14 mouse cellular contexts compared by ENCODE assay signal in the genomic region with DNA sequence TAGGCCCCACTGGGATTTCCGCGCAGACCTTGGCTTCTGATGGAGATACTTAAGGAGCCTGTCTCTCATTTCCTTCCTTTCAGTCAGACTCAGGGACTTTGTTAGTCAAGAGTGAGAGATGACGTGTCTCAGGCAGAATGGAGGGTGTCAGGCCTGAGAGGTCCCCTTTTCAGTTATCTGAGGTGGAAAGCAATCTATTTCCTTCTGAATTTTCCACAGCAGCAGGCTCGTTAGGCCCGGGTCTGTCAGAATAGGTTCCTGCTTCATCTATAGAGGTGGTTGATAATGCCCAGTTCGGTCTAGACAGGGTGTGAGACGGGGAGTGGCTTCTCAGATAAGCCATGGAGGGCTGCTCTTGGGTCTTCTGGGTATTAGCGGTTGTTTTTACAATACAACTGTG.
A peak's percentile ranks its signal among the peaks of the same experiment; 100 is the strongest.
DNase-seq lines count a peak whose midpoint lies in the region; ATAC-seq lines count a peak whose summit lies in the region.
"Had no signal": no experiment of that assay in that cellular context is flagged by ENCODE, and none has a peak within 500 bp of the region (broad histone marks: within the 10 kb centered on the region; RNA-seq: fewer than 3 reads in every experiment).

No protein-coding gene starts in this region.

- H3K4me1 ChIP-seq in heart, embryonic 11.5 days (ENCODE audit: control insufficient read depth, insufficient read depth, low read length) = peaks cover 22% of the 10 kb centered on the region
- peaks cover 9% of the 10 kb centered on the region for H3K4me1 ChIP-seq in forebrain, embryonic 15.5 days
- peaks cover 31% of the 10 kb centered on the region for H3K4me1 ChIP-seq in liver, embryonic 11.5 days (replicated peaks; ENCODE audit: control insufficient read depth, insufficient read depth, low read length)

- ATAC-seq in heart, embryonic 11.5 days (replicated peaks; ENCODE audit: insufficient number of reproducible peaks, low FRiP score, low TSS enrichment) = peak; percentile 80
- ATAC-seq in forebrain, embryonic 15.5 days (replicated peaks) = peak; percentile 24; the same call in 1 of the 2 replicates
- ATAC-seq in liver, embryonic 11.5 days (replicated peaks; ENCODE audit: low FRiP score) = peak; percentile 85
- ATAC-seq: activated CD4-positive, CD25-positive, alpha-beta regulatory T cell, adult 4 months had no signal

- H3K36me3 ChIP-seq in heart, embryonic 11.5 days (ENCODE audit: control insufficient read depth, insufficient read depth, low read length) = no peaks in the 10 kb centered on the region
- no peaks in the 10 kb centered on the region for H3K36me3 ChIP-seq in forebrain, embryonic 15.5 days
- H3K36me3 ChIP-seq in liver, embryonic 11.5 days (ENCODE audit: control insufficient read depth, insufficient read depth, low read length) = no peaks in the 10 kb centered on the region

- H3K27ac ChIP-seq in heart, embryonic 11.5 days (ENCODE audit: low read depth, low read length) = peak overlapping the region; percentile 54
- H3K27ac ChIP-seq in forebrain, embryonic 15.5 days (replicated peaks) = no peak overlapping the region
- peak overlapping the region; percentile 63 for H3K27ac ChIP-seq in liver, embryonic 11.5 days (ENCODE audit: low read depth, low read length)
- H3K27ac ChIP-seq: hindbrain, embryonic 14.5 days had no signal

- no peaks in the 10 kb centered on the region for H3K27me3 ChIP-seq in heart, embryonic 11.5 days (ENCODE audit: control insufficient read depth, insufficient read depth, low read length)
- no peaks in the 10 kb centered on the region for H3K27me3 ChIP-seq in forebrain, embryonic 15.5 days
- no peaks in the 10 kb centered on the region for H3K27me3 ChIP-seq in liver, embryonic 11.5 days (replicated peaks; ENCODE audit: control insufficient read depth, insufficient read depth, low read length)

- H3K9ac ChIP-seq in heart, embryonic 11.5 days (ENCODE audit: low read depth, low read length) = no peak overlapping the region
- H3K9ac ChIP-seq in forebrain, embryonic 15.5 days (replicated peaks) = no peak overlapping the region
- H3K9ac ChIP-seq in liver, embryonic 11.5 days (ENCODE audit: low read depth, low read length) = no peak overlapping the region
- H3K9ac ChIP-seq: hindbrain, embryonic 14.5 days had no signal

- no peak for DNase-seq in heart, adult 9 months (ENCODE audit: low spot score in 2 of 2)
- peak; percentile 71 for DNase-seq in MEL-GATA-1-ER (ENCODE audit: extremely low read depth, low read depth)
- DNase-seq in liver, embryonic 11.5 days (ENCODE audit: low spot score) = no peak
- no peak for DNase-seq in urinary bladder, postnatal 14 days (ENCODE audit: low spot score)
- no peak for DNase-seq in B cell, adult 2 months
- no peak for DNase-seq in frontal cortex, postnatal 36 days (ENCODE audit: low spot score in 2 of 2)
- DNase-seq: cerebellum, adult 8-10 months; kidney, postnatal 14 days; layer of hippocampus, postnatal 36 days; thymus, postnatal 4 days had no signal

- H3K4me3 ChIP-seq in heart, embryonic 11.5 days (ENCODE audit: low read depth, low read length) = no peak overlapping the region
- no peak overlapping the region for H3K4me3 ChIP-seq in forebrain, embryonic 15.5 days
- H3K4me3 ChIP-seq in liver, embryonic 11.5 days (ENCODE audit: low read depth, low read length) = no peak overlapping the region

- H3K9me3 ChIP-seq in heart, embryonic 11.5 days (replicated peaks; ENCODE audit: control insufficient read depth, low read length) = peaks cover under 1% of the 10 kb centered on the region; the same call in 1 of the 2 replicates
- H3K9me3 ChIP-seq in forebrain, embryonic 15.5 days = no peaks in the 10 kb centered on the region
- peaks cover 2% of the 10 kb centered on the region for H3K9me3 ChIP-seq in liver, embryonic 11.5 days (ENCODE audit: control insufficient read depth, low read length)

- H3K4me2 ChIP-seq in heart, embryonic 11.5 days = no peak overlapping the region
- H3K4me2 ChIP-seq in forebrain, embryonic 15.5 days (replicated peaks) = no peak overlapping the region
- H3K4me2 ChIP-seq in liver, embryonic 11.5 days = peak overlapping the region; percentile 30; the same call in 1 of the 2 replicates
- H3K4me2 ChIP-seq: hindbrain, embryonic 14.5 days had no signal

- WGBS in heart, embryonic 11.5 days (ENCODE audit: insufficient replicate concordance) = 25% methylated on average over 8 of the region's 8 CpGs
- WGBS in forebrain, embryonic 15.5 days = 33% methylated on average over 8 of the region's 8 CpGs
- WGBS in liver, embryonic 11.5 days = 20% methylated on average over 8 of the region's 8 CpGs

Comparison
In these comparisons a context has a peak if more than half of its experiments do, and no peak if none do; other contexts are left out.
1. ATAC-seq: peak in every context shown above with its lines; median percentile 85 in liver, embryonic 11.5 days; 80 in heart, embryonic 11.5 days; 24 in forebrain, embryonic 15.5 days.